Mouse (Mus musculus) hindbrain, embryonic 10.5 days (tissue): ENCODE results near the gene Zfp882. TPM values are rescaled to one million over a fixed set of nuclear protein-coding genes. Genes with fewer than 3 reads are reported as not detected.
A peak's percentile ranks its signal among the peaks of the same experiment; 100 is the strongest.
"Not testable (repeated sequence)": the region's sequence is repeated elsewhere in the genome, so short reads cannot be mapped to it uniquely, and the experiment has no call there.

Experiments used
- DNase-seq: peaks from one replicate; pipeline ENCODE4 v3.0.0-alpha.2; 2017; ENCODE audit warnings: low spot score
- H3K27ac ChIP-seq: fragments of 300-500 bp; sonication (generic); 2 replicates; pipeline ENCODE4 v1.5.1; 2016; ENCODE audit warnings: mild to moderate bottlenecking, moderate library complexity
- H3K27me3 ChIP-seq: fragments of 300-500 bp; sonication (generic); 2 replicates; pipeline ENCODE4 v1.6.1; 2016; ENCODE audit warnings: mild to moderate bottlenecking; ENCODE audit not compliant: poor library complexity, insufficient read depth, severe bottlenecking
- H3K36me3 ChIP-seq: fragments of 300-500 bp; sonication (generic); 2 replicates; pipeline ENCODE4 v1.6.1; 2016; ENCODE audit warnings: mild to moderate bottlenecking, moderate library complexity
- H3K4me1 ChIP-seq: fragments of 300-500 bp; sonication (generic); replicated peaks from 2 replicates; pipeline ENCODE4 v1.6.1; 2016; ENCODE audit warnings: mild to moderate bottlenecking
- H3K4me3 ChIP-seq: fragments of 300-500 bp; sonication (generic); 2 replicates; pipeline ENCODE4 v1.5.1; 2016; ENCODE audit warnings: mild to moderate bottlenecking, moderate library complexity
- H3K9me3 ChIP-seq: fragments of 300-500 bp; sonication (generic); 2 replicates; pipeline ENCODE4 v1.6.1; 2016; ENCODE audit warnings: mild to moderate bottlenecking, moderate library complexity
- WGBS: fragments of 180-500 bp; shearing (Covaris S2); methylation state at CpG from one replicate; pipeline ENCODE4 v1.1.7; 2016; 5-methylcytosine and 5-hydroxymethylcytosine counted together
- polyA plus RNA-seq: library from polyadenylated mRNA; unstranded; fragments of >200 nt; fragmentation: Nextera tagmentation; extraction: Ambion mirVana; gene quantifications from 2 replicates; pipeline ENCODE4 v1.2.1, GENCODE M21; 2016

The Zfp882 gene
- 8.6 and 8.7 TPM in 2 replicates for polyA plus RNA-seq

GRCm38 (mm10) chr8:71908309-71909261 is at the start of gene Zfp882, which contains the start of gene Zfp617:
Gene Zfp882 (plus strand): TSS chr8:71908608.
Gene Zfp617 (plus strand): TSS chr8:71908635.
- Histone ChIP-seq H3K27me3 (0 out of 2 replicates have a peak, but pooled peaks cover 2% of the 10 kb centered on the region), H3K27ac (peak within 1 kb of the TSS; percentile 100), H3K4me1 (no peaks in the 10 kb centered on the region; the same call in 1 of the 2 replicates), H3K4me3 (peak within 1 kb of the TSS; percentile 78), H3K36me3 (peaks cover 9% of the 10 kb centered on the region), H3K9me3 (0 out of 2 replicates have a peak, but pooled peaks cover 2% of the 10 kb centered on the region)
- WGBS, result 6% methylated on average over 47 of the region's 47 CpGs
- peak; percentile 90 for DNase-seq

- H3K4me3 ChIP-seq, H3K9me3 ChIP-seq, H3K27ac ChIP-seq, H3K27me3 ChIP-seq, H3K4me1 ChIP-seq, H3K36me3 ChIP-seq, DNase-seq: not testable (repeated sequence)
- WGBS, result 75% methylated on average over 1 of the region's 1 CpGs
Observed at GRCm38 (mm10) chr8:71861551-71861950, 46.9 kb upstream of the Zfp882 start.

- not testable (repeated sequence) for H3K27me3 ChIP-seq, H3K36me3 ChIP-seq, H3K4me1 ChIP-seq, H3K4me3 ChIP-seq, H3K9me3 ChIP-seq, H3K27ac ChIP-seq, DNase-seq
Observed at GRCm38 (mm10) chr8:71862038-71862437, 46.4 kb upstream of the Zfp882 start.

GRCm38 (mm10) chr8:71881618-71882274 is 26.7 kb upstream of the Zfp882 start, which contains the start of gene Zfp709:
Gene Zfp709 (plus strand): TSS chr8:71882019.
- peak within 1 kb of the TSS; percentile 94 for H3K27ac ChIP-seq
- peak; percentile 75 for DNase-seq
- peaks cover 29% of the 10 kb centered on the region for H3K9me3 ChIP-seq
- peaks cover 23% of the 10 kb centered on the region for H3K36me3 ChIP-seq
- no peaks in the 10 kb centered on the region; the same call in 1 of the 2 replicates for H3K4me1 ChIP-seq
- H3K27me3 ChIP-seq, result peaks cover 7% of the 10 kb centered on the region; the same call in 1 of the 2 replicates
- 6% methylated on average over 45 of the region's 45 CpGs for WGBS
- H3K4me3 ChIP-seq, result peak within 1 kb of the TSS; percentile 76

- H3K9me3 ChIP-seq, DNase-seq: not testable (repeated sequence)
- WGBS, result 44% methylated on average over 11 of the region's 11 CpGs
Observed at GRCm38 (mm10) chr8:71900666-71901065, 7.7 kb upstream of the Zfp882 start.

GRCm38 (mm10) chr8:71903084-71903483 is 5.3 kb upstream of the Zfp882 start:
- not testable (repeated sequence) for H3K27ac ChIP-seq, H3K4me1 ChIP-seq, H3K36me3 ChIP-seq, H3K9me3 ChIP-seq, DNase-seq, H3K27me3 ChIP-seq, H3K4me3 ChIP-seq
- 69% methylated on average over 1 of the region's 1 CpGs for WGBS

More at GRCm38 (mm10) chr8:71900666-71901065, 7.7 kb upstream of the Zfp882 start:
- not testable (repeated sequence) for H3K4me3 ChIP-seq, H3K27me3 ChIP-seq, H3K36me3 ChIP-seq, H3K27ac ChIP-seq, H3K4me1 ChIP-seq

GRCm38 (mm10) chr8:71906809-71907208 is 1.6 kb upstream of the Zfp882 start:
- no peaks in the 10 kb centered on the region for H3K36me3 ChIP-seq
- H3K4me1 ChIP-seq, result no peaks in the 10 kb centered on the region; the same call in 1 of the 2 replicates
- H3K4me3 ChIP-seq, result no peak overlapping the region
- WGBS, result 92% methylated on average over 1 of the region's 1 CpGs
- 0 out of 2 replicates have a peak, but pooled peaks cover 2% of the 10 kb centered on the region for H3K27me3 ChIP-seq
- no peak for DNase-seq
- H3K9me3 ChIP-seq, result 0 out of 2 replicates have a peak, but pooled peaks cover 2% of the 10 kb centered on the region
- no peak overlapping the region for H3K27ac ChIP-seq

- 0 out of 2 replicates have a peak, but pooled peaks cover 2% of the 10 kb centered on the region for H3K9me3 ChIP-seq
- WGBS, result 96% methylated on average over 5 of the region's 5 CpGs
- no peak for DNase-seq
- 0 out of 2 replicates have a peak, but pooled peaks cover 2% of the 10 kb centered on the region for H3K27me3 ChIP-seq
- peaks cover 3% of the 10 kb centered on the region; the same call in 1 of the 2 replicates for H3K36me3 ChIP-seq
- peak overlapping the region; percentile 100 for H3K27ac ChIP-seq
- H3K4me3 ChIP-seq, result peak overlapping the region; percentile 78
- no peaks in the 10 kb centered on the region; the same call in 1 of the 2 replicates for H3K4me1 ChIP-seq
Observed at GRCm38 (mm10) chr8:71907798-71908257, 580 bp upstream of the Zfp882 start.

GRCm38 (mm10) chr8:71912286-71912685 is 3.9 kb downstream of the Zfp882 start:
- Histone ChIP-seq H3K4me1 (no peaks in the 10 kb centered on the region; the same call in 1 of the 2 replicates), H3K27ac (no peak overlapping the region), H3K9me3 (peaks cover 3% of the 10 kb centered on the region; the same call in 1 of the 2 replicates), H3K27me3 (no peaks in the 10 kb centered on the region), H3K36me3 (peaks cover 42% of the 10 kb centered on the region), H3K4me3 (no peak overlapping the region)
- no peak for DNase-seq
- 84% methylated on average over 2 of the region's 2 CpGs for WGBS

GRCm38 (mm10) chr8:71922567-71923401 is 14.4 kb downstream of the Zfp882 start:
- Histone ChIP-seq H3K4me1 (peaks cover 10% of the 10 kb centered on the region; the same call in 1 of the 2 replicates), H3K27ac (peak overlapping the region; percentile 96), H3K27me3 (no peaks in the 10 kb centered on the region), H3K9me3 (no peaks in the 10 kb centered on the region), H3K4me3 (peak overlapping the region; percentile 82), H3K36me3 (peaks cover 30% of the 10 kb centered on the region)
- under 1% methylated on average over 57 of the region's 57 CpGs for WGBS
- DNase-seq, result peak; percentile 95

- Histone ChIP-seq H3K4me3 (no peak overlapping the region), H3K27me3 (no peaks in the 10 kb centered on the region), H3K9me3 (0 out of 2 replicates have a peak, but pooled peaks cover 6% of the 10 kb centered on the region), H3K27ac (no peak overlapping the region), H3K4me1 (peaks cover 10% of the 10 kb centered on the region; the same call in 1 of the 2 replicates), H3K36me3 (peaks cover 55% of the 10 kb centered on the region)
- no peak for DNase-seq
- 94% methylated on average over 5 of the region's 5 CpGs for WGBS
Observed at GRCm38 (mm10) chr8:71925791-71926190, 17.4 kb downstream of the Zfp882 start.

- 93% methylated on average over 3 of the region's 3 CpGs for WGBS
- Histone ChIP-seq H3K4me1 (peaks cover 10% of the 10 kb centered on the region; the same call in 1 of the 2 replicates), H3K27ac (no peak overlapping the region), H3K36me3 (peaks cover 62% of the 10 kb centered on the region), H3K9me3 (peaks cover 11% of the 10 kb centered on the region), H3K27me3 (no peaks in the 10 kb centered on the region), H3K4me3 (no peak overlapping the region)
- no peak for DNase-seq
Observed at GRCm38 (mm10) chr8:71926551-71926950, 18.1 kb downstream of the Zfp882 start.
